Mouse (Mus musculus) 416B (cell line): Measurements from ENCODE around the gene Gdpd5.

Experiments
- DNase-seq: peaks from one replicate; pipeline ENCODE4 v3.0.0; 2011; ENCODE audit warnings: low read depth

Gdpd5 gene

DNA sequence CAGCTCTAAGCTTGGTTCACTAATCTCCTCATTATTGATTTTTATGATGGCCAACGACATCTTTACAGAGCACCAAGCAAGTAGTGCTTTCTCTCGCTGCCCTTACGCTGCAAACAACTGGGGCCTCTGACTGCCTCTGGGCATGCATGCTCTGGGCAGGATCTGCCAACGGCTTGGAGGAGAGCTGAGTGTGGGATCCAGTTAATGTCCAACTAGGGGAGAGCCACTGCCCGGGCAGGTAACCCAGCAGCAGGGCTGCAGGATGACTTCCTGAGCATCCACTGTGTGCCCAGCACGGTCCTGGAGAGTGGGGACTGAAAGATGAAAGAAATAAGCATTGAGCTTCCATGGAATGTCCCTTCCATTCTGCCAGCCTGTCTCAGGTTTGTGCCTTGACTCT, 14.5 kb upstream of the Gdpd5 start:
- no peak for DNase-seq

DNA sequence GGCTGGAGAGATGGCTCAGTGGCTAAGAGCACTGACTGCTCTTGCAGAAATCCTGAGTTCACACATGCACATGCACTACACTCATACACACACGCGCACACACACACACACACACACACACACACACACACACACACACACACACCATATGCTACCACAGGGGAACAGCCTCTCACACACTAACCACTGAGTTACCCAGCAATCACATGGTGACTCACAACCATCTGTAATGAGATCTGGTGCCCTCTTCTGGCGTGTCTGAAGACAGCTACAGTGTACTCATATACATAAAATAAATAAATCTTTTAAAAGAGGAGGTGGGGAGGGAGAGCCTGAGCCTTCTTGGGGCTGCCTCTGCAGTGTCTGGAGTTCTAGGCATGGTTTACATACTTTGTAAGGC, 6.9 kb upstream of the Gdpd5 start:
- peak; percentile 51 for DNase-seq

DNA sequence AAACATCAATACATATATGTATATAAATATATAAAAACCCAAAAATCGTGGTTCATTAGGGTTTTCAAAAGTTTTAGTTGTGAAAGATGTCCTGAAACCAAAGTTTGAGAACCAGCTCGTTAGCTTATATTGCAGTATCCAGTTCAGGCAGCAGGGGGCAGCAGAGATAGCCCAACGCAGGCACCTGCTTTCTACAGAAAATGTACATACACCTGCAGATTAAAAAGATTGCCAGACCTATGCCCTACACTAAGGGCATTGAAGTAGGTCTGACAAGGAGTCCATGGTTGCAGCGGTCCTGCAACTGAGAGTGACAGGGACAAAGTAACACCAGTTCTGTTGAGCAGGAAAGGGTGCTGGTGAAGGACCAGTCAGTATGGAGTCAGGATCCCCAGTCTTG, 5.8 kb upstream of the Gdpd5 start:
- peak; percentile 61 for DNase-seq

DNA sequence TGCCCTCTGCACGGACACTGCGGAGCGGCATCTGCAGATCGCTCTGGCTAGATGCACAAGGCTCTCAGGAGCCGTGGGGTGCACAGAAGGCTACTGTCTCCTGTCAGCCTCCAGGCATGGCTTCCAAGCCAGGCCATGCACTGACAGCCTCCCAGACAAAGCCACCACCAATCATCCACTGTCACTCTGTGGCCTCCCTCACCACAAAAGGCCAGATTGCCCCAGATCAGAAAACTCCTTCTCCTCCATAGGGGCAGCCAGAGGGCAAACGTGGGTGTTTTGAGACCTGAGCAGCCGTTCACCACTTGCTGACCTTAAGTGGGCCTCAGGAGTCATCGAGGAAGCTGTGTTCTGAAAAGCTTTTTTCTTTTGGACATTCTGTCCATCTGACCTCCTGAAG, 2.3 kb upstream of the Gdpd5 start:
- no peak for DNase-seq

DNA sequence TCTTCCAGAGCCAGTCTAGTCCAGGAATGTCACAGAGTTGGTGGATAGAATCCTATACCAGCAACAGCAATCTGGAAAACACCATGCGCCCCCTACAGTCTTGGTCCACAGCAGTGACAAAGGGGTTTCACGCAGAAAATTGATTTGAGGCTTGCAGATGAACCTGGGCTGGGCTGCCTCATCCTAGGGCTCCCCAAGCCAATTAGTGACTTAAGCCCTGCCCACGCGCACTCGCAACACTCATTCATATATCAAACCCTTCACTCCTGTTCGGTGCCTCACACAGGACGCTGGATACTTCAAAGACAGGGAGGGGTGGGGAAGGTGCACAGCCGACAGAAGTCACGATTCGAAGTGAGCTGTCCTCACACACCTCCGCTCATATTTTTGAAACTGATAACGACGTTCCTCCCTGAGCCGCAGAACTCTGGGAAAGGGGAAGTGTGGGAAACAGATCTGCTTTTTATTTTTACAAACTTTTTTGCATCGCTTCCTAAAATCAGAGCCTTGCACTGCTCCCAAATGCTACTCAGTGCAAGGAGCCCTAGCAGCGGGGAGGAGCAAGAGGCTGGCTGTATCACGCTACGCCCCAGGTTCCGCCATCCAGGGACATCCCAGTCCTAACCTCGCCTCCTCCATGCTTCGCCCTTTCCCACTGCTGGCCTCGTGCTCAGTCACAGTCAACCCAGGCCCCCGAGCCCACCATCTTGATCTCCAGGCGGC, 562 bp upstream of the Gdpd5 start:
- no peak for DNase-seq

DNA sequence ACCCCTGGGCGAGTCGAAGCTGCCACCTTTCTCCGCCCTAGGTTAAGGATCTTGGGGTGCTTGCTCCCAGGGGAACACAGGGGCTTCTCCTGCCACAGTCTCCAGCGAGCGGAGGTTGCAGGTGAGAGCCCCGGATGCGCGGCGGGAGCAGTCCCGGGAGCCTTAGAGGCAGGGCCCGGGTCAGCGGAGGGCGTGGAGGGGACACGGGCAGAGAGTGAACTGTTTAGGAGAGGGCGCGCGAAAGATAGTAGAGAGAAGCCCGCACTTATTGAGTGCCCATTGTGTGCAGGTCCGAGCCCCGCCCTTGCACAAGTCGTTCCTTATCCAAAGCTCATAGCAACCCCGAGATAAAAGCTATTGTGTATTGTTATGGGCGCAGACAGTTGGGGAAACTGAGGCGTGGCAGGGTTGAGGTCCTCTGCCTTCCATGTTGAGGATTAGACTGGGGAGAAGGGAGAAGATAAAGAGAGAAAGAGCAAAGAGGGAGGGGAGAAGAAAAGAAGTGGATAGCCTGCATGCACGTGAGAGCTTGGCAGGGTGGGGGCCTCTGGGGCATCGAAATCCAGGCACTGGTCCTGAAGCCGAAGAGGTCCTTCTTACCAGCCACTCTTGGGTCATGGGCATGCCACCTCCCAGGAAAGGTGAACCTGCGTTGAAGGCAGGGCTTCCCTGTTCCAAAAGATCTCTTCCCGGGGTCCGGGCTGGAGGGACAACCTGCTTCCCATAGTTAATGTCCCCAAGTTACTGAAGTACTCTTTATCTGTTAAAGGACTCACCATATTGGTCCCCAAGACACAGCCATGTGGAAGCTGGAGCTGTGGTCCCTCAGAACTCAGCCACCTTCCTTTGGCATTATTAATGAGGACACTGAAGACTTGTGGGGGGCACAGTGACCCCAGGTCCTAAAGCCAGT, 1.1 kb downstream of the Gdpd5 start:
- no peak for DNase-seq

DNA sequence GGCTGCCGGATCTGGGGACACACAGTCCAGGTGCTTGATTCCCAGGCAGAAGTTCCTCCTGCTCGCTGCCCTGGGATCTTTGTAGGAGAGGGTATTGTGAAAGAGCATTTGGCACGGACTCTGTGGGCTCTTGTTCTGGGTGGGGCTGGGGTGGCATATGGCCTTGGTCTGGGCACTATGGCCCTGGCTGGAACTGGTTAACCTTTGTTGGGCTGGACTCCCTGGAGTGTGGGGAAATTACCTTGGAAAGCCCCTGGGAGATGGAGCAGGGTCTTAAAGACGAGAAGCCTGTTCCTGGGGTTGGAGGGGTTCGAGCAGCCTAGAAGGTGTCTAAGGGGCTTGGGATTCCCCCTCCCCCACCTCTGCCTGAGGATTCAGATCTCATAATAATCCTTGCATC, 2.0 kb downstream of the Gdpd5 start:
- DNase-seq = no peak

DNA sequence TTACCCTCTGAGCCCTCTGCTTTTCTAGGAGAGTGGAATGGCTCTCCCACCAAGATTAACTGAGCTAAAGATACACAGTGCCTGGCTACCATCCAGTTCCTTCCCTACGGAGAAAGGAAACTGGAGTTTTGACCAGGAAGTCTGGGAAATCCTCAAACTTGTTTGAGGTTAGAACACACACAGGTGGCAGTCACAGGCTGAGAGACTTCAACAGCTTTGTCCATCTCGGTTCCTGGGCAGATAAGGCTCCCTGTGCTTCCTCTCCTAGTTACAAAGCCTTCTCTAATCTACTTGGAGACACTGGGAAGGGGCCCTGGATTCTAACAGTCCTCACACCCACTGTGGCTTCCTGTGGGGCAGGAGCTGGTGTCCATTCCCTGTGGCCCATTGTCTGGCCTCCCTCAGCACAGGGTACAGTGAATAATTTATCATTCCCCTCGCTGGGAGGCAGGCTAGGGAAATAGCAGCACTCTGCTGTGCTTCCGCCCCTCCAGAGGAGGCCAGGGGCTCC, 2.9 kb downstream of the Gdpd5 start:
- DNase-seq = no peak

DNA sequence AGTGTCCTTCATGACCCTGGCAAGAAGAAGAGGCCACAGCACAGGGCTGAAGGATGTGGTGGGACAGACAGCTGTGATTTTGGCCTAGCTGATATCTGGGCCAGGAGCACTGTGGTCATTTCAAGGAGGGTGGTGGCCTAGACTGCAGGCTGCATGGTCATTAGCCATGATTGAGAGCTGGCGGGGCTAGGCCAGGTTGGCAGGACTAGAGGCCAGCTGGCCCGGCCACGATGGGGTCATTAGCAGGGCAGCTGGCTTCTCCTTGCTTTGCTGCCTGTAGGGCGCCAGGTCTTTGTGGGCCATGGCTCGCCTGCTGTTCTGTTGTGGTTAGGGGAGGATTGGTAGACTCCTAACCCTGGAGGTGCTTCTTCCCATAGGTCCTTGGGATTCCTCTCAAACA, 4.8 kb downstream of the Gdpd5 start:
- no peak for DNase-seq

DNA sequence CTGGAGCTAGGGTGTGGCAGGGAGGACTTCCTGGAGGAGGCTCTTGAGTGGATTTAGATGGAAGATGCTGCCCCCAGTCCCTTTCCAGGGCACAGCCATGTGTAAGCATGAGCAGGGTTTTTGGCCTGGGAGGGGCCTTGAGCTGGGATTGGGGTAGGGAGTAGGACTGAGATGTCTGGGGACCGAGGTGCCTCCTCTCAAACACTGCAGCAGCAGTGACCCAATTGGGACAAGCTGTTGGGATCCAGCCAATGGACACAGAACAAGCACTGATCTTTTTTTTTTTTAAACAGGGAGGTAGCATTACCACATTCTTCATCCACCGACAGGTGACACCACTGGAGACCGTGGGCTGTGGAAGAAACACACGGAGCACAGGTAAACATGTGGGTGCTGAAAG, 5.6 kb downstream of the Gdpd5 start:
- DNase-seq = no peak

DNA sequence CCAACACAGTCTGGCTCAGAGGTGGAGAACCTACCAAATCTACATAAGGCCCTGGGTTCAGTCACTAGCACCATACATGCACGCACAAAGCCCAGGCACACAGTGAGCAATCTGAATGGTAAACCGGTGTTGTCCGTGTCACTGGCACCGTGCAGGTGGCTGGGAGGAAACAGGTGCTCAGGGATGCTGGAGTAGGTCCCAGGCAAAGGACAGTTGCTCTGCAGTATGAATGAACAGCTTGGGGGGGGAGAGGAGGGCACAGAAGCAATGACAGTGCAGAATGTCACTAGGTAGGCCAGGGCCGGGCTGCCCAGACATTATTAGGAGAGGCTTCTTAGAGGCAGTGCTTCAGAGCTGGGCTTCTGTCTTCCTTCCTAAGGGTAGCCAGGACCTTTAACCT, 6.1 kb downstream of the Gdpd5 start:
- no peak for DNase-seq

DNA sequence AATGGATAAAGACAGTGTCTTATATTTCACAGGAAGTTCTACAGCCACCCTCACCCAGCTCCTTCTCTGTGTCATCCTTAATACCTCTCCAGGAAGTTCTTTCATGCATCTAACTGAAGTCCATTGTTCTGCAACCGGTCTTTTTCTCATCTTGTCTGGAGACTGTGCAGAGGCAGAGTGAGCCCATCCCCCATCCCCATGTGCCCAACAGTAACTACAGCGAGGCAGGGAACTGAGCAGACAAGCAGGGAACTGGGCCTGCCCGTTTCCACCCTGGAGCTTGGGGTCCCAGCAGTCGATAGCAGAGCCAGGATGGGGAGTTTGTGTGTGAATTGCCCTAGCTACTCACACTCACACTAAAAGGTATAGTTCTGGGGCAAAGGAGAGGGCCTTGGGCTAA, 9.3 kb downstream of the Gdpd5 start:
- DNase-seq = no peak

DNA sequence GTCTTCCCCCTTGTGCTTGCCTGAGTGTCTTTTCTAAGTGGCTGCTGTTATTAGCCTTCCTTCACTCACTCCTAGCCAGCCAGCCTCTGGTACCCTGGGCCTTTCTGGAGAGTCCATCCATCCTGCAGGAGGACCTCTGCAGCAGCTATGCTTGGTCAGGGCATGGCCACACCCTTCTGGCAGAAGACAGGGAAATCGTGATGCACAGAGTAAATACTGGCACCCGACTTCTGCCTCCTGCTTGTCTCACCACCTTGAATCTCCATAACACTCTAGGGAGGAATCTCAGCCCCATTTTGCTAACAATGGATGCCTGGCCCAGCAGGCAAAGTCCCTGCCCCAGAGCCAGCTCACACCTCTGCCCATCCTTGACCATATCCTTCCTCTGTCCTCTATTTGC, 11.5 kb downstream of the Gdpd5 start:
- DNase-seq = no peak

DNA sequence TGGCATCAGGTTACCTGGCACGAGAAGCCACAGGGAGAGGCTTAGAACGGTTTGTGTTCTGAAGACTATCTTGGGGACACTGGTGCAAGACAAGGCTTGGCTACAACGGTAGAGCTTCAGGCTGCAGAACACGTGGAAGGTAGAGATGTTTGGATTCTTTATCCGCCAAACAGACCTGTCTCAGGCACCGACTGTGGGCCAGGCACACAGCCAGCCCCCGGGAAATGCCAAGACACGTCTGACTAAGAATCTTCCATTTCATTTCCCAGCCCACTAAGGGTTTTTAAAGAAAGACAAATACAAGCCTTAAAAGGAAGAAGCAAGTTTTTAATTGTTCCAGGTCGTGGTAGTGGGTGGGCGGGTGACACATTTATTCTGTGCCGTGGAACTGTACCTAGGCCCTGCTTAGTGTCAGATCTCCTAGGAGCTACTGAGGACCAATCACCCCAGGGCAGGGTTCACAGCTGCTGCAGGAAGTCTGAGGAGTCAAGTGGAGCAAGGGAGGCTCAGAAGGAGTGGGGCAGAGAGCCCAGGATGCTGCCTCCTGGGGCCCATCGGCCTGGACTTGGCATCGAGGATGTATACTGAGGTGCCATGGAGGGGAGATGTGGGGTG, 12.6 kb downstream of the Gdpd5 start:
- DNase-seq = no peak

DNA sequence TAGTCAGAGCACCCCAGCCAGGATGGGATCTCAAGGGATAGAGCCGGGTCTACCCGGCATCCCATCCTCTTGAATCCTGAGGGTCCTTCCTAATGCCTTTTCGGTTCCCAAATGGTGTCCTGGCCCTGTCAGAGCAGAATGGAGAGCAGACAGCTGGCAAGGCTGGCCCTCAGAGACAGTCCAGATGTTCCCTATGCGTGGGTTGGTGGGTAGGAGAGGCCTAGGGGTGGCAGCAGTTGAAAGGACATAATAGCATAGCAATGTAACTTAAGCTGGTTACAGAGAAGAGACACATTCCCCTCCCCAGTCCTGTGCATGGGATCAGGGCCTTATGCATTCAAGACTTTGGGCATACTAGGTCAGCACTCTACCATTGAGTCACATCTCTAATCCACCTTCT, 14.2 kb downstream of the Gdpd5 start:
- no peak for DNase-seq

DNA sequence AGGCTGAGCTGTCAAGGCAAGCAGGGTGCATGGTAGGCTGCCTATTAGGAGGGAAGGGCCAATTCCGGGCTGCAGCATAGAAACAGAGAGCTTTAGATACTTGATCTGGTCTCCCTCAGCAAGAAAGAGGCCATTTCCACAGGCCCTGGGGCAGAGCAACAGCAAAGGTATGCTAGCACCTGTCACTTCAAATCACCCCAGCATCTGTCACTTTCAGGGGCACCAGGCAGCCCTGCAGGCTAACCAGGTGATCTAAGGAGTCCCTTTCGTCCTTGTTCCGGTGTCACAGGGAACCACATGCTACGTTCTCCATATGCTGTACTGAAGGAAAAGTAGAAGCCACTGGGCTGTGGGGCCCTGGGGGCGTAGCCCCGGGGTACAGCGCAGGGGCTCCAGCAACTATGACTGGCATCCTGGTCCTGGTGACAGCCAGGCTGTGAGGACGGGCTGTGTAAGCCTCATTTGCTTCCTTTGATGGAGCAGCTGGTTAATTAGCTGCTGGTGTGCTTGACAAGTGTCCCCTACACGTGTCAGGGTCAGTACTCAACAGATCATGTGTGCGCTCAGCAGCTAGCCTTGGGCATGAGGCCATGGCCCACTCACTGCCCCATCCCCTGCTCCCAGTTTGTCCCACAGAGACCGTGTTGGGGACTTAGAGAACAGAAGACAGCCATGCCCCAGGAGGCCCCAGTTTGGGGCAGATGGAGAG, 14.8 kb downstream of the Gdpd5 start:
- DNase-seq = no peak

DNA sequence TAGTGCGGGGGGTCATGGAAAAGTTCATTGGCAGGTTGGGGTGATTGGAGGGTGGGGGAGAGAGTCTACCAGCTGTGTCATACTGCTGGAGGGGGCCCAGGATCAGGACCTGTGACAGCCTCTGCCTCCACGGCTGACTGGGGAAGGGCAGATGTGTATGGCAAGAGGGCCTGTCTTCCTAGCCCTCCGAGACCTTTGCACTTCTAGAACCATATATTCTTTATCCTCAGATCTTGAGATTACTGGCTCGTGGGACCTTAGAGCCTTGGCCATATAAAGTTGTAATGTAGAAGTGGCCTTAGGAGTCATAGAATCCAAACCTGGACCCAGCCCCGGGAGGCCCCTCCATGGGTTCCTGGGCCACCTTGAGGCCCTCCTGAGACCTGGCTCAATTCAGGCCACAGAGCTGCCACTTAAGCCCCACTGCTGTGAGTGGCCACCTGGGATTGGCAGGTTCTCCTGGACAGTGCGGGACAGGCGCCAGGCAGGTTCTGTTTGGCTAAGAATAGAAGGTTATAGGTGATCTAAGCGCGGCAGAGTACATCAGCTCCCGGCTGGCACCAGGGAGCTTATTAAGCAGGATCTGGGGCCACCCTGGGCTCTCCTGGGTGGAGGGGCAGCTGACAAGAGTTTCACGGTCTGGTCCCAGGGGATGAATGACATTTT, 15.9 kb downstream of the Gdpd5 start:
- no peak for DNase-seq

DNA sequence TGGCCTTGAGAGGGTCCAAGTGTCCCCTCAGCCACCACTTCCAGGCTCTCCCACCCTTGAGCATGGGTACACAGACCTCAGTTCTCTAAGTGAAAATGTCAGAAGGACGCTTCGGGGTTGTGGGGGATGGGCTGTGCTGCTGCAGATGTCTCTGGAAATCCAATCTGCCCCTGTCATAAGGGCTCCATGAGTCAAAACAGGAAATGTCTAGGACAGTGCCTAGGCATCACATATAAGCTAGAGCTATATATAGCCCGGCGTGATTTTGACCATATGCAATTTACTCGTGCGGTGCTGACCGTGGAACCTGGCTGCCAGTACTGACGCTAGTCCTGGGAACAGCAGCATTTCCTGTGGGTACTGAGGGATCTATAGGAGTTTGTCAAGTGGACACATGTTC, 20.2 kb downstream of the Gdpd5 start:
- DNase-seq = no peak

DNA sequence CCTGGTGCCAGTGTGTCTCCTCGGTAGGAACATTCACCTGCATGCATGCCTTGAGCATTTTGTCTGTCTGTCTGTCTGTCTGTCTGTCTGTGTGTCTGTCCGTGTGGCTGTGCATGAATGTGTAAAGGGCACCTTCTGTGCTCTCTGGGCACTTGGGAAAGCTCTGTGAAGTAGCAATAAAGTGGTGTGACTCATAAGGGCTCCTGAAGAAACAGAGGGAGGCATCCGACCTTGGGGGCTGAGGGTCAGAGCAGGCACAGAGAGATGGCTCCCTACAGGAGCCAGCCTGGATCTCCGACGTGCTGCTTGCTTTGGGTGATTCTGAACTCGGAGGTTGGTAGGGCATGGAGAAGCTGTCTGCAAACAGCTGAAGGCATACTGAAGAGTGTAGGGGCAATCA, 21.3 kb downstream of the Gdpd5 start:
- DNase-seq = no peak

DNA sequence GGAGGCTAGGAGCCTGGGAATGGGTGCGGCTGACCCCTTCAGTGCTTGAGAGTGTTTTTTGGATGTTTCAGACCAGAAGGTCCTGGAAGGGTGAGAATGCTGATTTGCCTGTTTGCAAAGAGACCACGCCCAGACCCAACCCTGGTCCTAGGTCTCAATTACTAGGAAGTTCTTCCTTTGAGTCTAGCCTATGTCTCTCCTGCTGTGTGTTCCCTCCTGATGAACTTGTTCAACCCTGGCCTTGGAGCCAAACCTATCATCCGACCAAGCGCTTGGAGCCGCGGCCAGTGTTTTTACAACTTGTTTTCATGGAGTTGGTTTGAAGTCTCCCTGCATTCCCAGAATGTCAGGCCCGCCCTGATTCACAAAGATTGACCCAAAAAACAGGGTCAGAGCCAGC, 22.0 kb downstream of the Gdpd5 start:
- DNase-seq = no peak

DNA sequence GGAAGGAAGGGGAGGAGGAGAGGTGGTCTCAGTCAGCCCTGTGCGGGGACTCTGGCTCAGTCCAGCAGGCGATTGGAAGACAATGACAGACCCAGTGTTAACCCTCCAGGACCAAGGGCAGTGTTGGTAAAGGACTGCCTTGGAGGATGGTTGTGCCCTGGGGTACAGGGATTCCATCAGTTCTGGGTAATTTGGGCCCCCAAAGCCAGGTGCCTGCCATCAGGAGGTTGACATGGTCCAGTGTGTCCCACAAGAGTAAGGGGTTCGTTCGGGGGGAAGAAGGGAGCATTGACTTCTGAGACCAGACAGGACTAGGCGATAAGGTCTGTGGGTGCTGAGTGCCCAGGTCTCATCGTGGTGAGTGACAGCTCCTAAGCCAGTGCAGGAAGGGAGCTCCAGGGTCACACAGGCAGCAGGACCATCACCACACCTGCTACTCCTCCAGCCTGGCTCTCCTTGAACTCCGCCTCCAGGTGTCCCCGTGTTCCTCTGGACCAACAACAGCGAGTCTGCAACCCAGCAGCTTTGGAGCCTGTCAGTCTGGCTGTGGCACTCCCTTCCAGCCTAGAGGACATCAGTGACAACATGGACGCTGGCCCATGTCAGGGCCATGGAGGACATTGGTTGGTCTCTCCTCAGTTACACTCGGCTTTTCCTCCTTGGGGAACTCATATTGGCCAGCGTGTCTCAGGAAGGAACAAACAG, 23.0 kb downstream of the Gdpd5 start:
- no peak for DNase-seq
